Comparison of ENCODE assay signal across 8 mouse cellular contexts in the genomic region with DNA sequence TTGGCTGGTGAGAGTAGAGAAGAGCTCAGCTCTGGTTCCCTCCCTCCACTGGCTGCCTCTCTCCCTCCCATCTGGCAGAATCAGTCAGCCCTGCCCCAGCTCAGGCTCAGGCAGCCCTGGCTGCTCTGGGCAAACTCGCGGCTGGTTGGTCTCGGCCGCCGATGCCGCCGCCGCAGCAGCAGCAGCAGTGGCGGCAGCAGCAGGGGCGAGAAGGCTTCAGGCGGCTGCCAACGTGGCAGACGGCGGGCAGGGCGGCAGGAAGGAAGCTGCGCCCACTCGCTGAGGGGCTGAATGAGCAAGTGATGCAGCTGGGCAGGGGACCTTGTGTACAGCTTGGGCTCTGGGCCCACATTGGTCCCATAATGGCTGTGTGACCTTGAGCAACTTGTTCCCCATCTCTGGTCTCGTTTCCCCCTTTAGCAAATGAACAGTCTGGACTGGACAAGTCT. TPM values are rescaled to one million over a fixed set of nuclear protein-coding genes. Genes with fewer than 3 reads are reported as not detected.
DNase-seq lines count a peak whose midpoint lies in the region; ATAC-seq and TF ChIP-seq lines count a peak whose summit lies in the region.

No protein-coding gene starts in this region.

- no peak for TF ChIP-seq CTCF in liver, adult 2 months (IDR thresholded peaks at IDR 0.05; ENCODE audit: low read depth, low read length)

- no peaks in the 10 kb centered on the region for H3K36me3 ChIP-seq in intestine, embryonic 14.5 days (ENCODE audit: control insufficient read depth, insufficient read depth, low read length)
- H3K36me3 ChIP-seq in liver, adult 2 months (ENCODE audit: control insufficient read depth, insufficient read depth, low read length), result no peaks in the 10 kb centered on the region
- no peaks in the 10 kb centered on the region for H3K36me3 ChIP-seq in myocyte (ENCODE audit: control insufficient read depth, insufficient read depth)

- H3K4me2 ChIP-seq in intestine, embryonic 14.5 days (ENCODE audit: low read length), result peak overlapping the region; percentile 42
- peak overlapping the region; percentile 44 for H3K4me2 ChIP-seq in myocyte (ENCODE audit: low read depth)

- no peaks in the 10 kb centered on the region for H3K27me3 ChIP-seq in intestine, embryonic 14.5 days (replicated peaks; ENCODE audit: control insufficient read depth, insufficient read depth, low read length)
- no peaks in the 10 kb centered on the region for H3K27me3 ChIP-seq in liver, adult 2 months (ENCODE audit: control insufficient read depth, insufficient read depth, low read length)
- H3K27me3 ChIP-seq in myocyte (ENCODE audit: control insufficient read depth, insufficient read depth, insufficient read length), result no peaks in the 10 kb centered on the region

- peak; percentile 89 for DNase-seq in layer of hippocampus, adult 9-11 months
- no peak for DNase-seq in layer of hippocampus, adult 8-10 months (ENCODE audit: low spot score in 2 of 2)
- peak; percentile 86 for DNase-seq in brain, adult 2 months (ENCODE audit: low read depth, low spot score)
- peak; percentile 73 for DNase-seq in gastrocnemius, postnatal 25 days
- no peak for DNase-seq in intestine, embryonic 14.5 days (ENCODE audit: low spot score)
- no peak for DNase-seq in liver, adult 2 months (ENCODE audit: extremely low read depth, low read depth, low spot score)
- DNase-seq in thymus, postnatal 10 days (ENCODE audit: low spot score in 2 of 2), result peak; percentile 68 to 72

- H3K4me1 ChIP-seq in intestine, embryonic 14.5 days (replicated peaks; ENCODE audit: control insufficient read depth, insufficient read depth, low read length), result peaks cover 75% of the 10 kb centered on the region
- H3K4me1 ChIP-seq in liver, adult 2 months (ENCODE audit: control insufficient read depth, insufficient read depth, low read length), result peaks cover 34% of the 10 kb centered on the region

- peak overlapping the region; percentile 74 for H3K27ac ChIP-seq in intestine, embryonic 14.5 days (ENCODE audit: low read depth)
- peak overlapping the region; percentile 20 for H3K27ac ChIP-seq in liver, adult 2 months (replicated peaks; ENCODE audit: insufficient read depth, low read depth, low read length)

- H3K9me3 ChIP-seq in intestine, embryonic 14.5 days (ENCODE audit: control insufficient read depth, low read length), result no peaks in the 10 kb centered on the region

- no peak for ATAC-seq in intestine, embryonic 14.5 days (replicated peaks; ENCODE audit: low FRiP score, low TSS enrichment, low read depth)

- no peak overlapping the region for H3K4me3 ChIP-seq in intestine, embryonic 14.5 days (ENCODE audit: low read depth, low read length)
- H3K4me3 ChIP-seq in liver, adult 2 months (ENCODE audit: insufficient read depth, low read depth, low read length), result peak overlapping the region; percentile 27; the same call in 1 of the 2 replicates
- H3K4me3 ChIP-seq in myocyte, result no peak overlapping the region

- WGBS in intestine, embryonic 14.5 days, result 11% methylated on average over 18 of the region's 18 CpGs
- WGBS in liver, adult 2 months, result 19% methylated on average over 18 of the region's 18 CpGs

- H3K79me2 ChIP-seq in liver, adult 2 months (ENCODE audit: control insufficient read depth, insufficient read depth, low read length), result no peaks in the 10 kb centered on the region
- H3K79me2 ChIP-seq in myocyte (ENCODE audit: control insufficient read depth, insufficient read depth), result no peaks in the 10 kb centered on the region

- H3ac ChIP-seq in myocyte (ENCODE audit: control insufficient read depth, insufficient read length), result no peak overlapping the region

- H3K9ac ChIP-seq in intestine, embryonic 14.5 days (ENCODE audit: low read length), result no peak overlapping the region; the same call in 1 of the 2 replicates
- H3K9ac ChIP-seq in liver, adult 2 months (ENCODE audit: low read depth, low read length), result peak overlapping the region; percentile 74

- no peak for TF ChIP-seq POLR2A in liver, adult 2 months (IDR thresholded peaks at IDR 0.05; ENCODE audit: extremely low read depth, insufficient read depth, low read length)
- TF ChIP-seq POLR2A in myocyte (IDR thresholded peaks at IDR 0.05; ENCODE audit: insufficient read length, low read depth), result peak; percentile 49

TF ChIP-seq in myocyte, 11 proteins besides CTCF, POLR2A, EP300 and RAD21:
- TF ChIP-seq MYOD1 (IDR thresholded peaks at IDR 0.05; ENCODE audit: control insufficient read depth in 1 of 3, insufficient read length in 2 of 3, low read depth in 2 of 3) (peak in 2 of 3 experiments; percentile 42 to 64), MYOG (IDR thresholded peaks at IDR 0.05; ENCODE audit: control insufficient read depth in 1 of 3, insufficient read depth in 1 of 3, insufficient read length in 2 of 3, low read depth in 2 of 3) (peak in 2 of 3 experiments; percentile 7 to 43), SRF (IDR thresholded peaks at IDR 0.05; ENCODE audit: control insufficient read depth, insufficient read length, low read depth) (no peak), TCF3 (IDR thresholded peaks at IDR 0.05; ENCODE audit: insufficient read length, low read depth) (no peak), REST (IDR thresholded peaks at IDR 0.05; ENCODE audit: insufficient read depth, insufficient read length) (no peak), MAX (IDR thresholded peaks at IDR 0.05; ENCODE audit: low read depth) (no peak)
TF ChIP-seq in myocyte: peak in this region for 2.

RNA-seq across cellular contexts. Expression of a gene that starts 37.8 kb away (rescaled TPM):
- 10 to 100 TPM; 35.7 to 48.2 (median 46.7) TPM for total RNA-seq in layer of hippocampus, adult 8-10 months (2022)
- total RNA-seq in gastrocnemius, postnatal 25 days (2021), result 10 to 100 TPM; 33.8 to 39.7 TPM
- polyA plus RNA-seq in intestine, embryonic 14.5 days (2014; fragmentation: Nextera tagmentation; extraction: Ambion mirVana), result 79.6 and 88.3 TPM in 2 replicates
- 6.0 and 10.7 TPM in 2 replicates for total RNA-seq in liver, adult 2 months (2014; rRNA removed)
- 12.3 and 17.0 TPM in 2 replicates for polyA plus RNA-seq in liver, adult 2 months (2012; rRNA removed)
- 62.0 TPM for polyA plus RNA-seq in myocyte (2012; fragmentation: generic; extraction: Trizol)

Comparison
In these comparisons a context has a peak if more than half of its experiments do, and no peak if none do; other contexts are left out.
1. DNase-seq: peak in layer of hippocampus, adult 9-11 months (single experiment), brain, adult 2 months (single experiment), gastrocnemius, postnatal 25 days (single experiment) and thymus, postnatal 10 days (2 of 2); none in layer of hippocampus, adult 8-10 months (0 of 2), intestine, embryonic 14.5 days (single experiment) and liver, adult 2 months (single experiment).